Mouse (Mus musculus): ENCODE measurements around the gene Plekha8. TPM values are rescaled to one million over a fixed set of nuclear protein-coding genes. Genes with fewer than 3 reads are reported as not detected.

Plekha8 gene
- polyA plus RNA-seq, 1 experiment from 2014 or later = 4.7 TPM

DNA sequence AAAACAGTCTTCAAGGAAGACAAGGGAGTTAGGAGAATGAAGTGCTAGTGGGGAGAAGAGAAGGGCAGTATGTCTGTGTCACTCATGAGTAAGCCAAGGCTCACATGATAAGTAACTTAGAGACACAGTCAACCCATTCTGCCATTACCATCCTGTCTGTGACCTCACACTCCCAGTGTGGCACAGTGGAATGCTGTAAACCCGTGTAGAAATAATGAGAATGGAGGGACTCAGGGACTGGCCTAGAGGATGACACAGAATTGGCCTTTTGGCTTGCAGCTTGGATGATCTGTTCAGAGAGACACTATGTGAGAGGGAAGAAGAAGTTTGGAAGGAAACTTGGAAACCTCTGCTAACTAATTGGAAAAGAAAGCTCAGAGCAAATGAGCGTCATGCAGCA is 8.0 kb downstream of the Plekha8 start:
- H3K9me3 ChIP-seq (ENCODE audit: low read length) = no peaks in the 10 kb centered on the region
- 93% methylated on average over 2 of the region's 2 CpGs for whole genome bisulfite sequencing

DNA sequence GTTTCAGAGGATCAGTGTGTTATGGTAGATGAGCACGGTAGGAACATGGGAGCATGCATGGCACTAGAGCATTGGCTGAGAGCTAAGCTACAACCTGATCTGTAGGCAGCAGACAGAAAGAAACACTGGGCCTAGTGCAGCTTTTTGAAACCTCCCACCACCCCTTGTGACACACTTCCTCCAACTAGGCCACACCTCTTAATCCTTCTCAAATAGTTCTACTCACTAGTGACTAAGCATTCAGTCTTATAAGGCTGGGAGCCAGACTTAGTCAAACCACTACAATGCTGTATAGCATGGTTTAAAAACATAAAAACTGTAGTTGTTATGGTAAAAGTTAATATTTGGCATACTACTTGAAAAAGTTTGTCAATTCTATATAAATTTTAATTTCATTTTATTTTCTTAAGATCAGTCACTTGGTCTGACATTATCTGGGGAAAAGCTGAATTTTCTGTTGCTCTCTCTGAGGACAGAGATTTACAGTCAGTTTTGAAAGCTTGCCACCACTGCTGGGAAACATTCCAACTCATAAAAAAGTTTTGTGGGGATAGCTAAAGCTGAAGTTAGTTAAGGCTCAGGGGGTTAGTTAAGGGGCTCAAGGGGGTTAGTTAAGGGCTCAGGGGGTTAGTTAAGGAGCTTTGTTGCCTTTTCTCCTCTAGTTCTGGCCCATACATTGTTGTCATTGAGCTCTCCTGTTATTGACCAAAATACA is 9.2 kb downstream of the Plekha8 start:
- no peaks in the 10 kb centered on the region for H3K36me3 ChIP-seq (ENCODE audit: insufficient read depth, low read length)
- no peak for DNase-seq (ENCODE audit: low spot score)
- WGBS = 100% methylated on average over 1 of the region's 1 CpGs
- H3K27ac ChIP-seq (ENCODE audit: low read length) = no peak overlapping the region
- no peak overlapping the region for H3K4me2 ChIP-seq (replicated peaks; ENCODE audit: low read depth, low read length)
- no peak for ATAC-seq
- no peak overlapping the region for H3K4me3 ChIP-seq (ENCODE audit: low read depth, low read length)
- no peak for TF ChIP-seq EP300 (IDR thresholded peaks at IDR 0.05)
- no peak for TF ChIP-seq CTCF (IDR thresholded peaks at IDR 0.05)
- no peaks in the 10 kb centered on the region for H3K27me3 ChIP-seq (replicated peaks; ENCODE audit: insufficient read depth, low read length)
- H3K4me1 ChIP-seq (ENCODE audit: insufficient read depth, low read depth, low read length) = no peaks in the 10 kb centered on the region
- no peak overlapping the region for H3K9ac ChIP-seq (replicated peaks; ENCODE audit: low read depth)
- no peaks in the 10 kb centered on the region for H3K9me3 ChIP-seq (ENCODE audit: low read length)

More for the DNA sequence above, 8.0 kb downstream of the Plekha8 start:
- Histone ChIP-seq H3K4me3 (ENCODE audit: low read depth, low read length) (no peak overlapping the region), H3K4me2 (replicated peaks; ENCODE audit: low read depth, low read length) (no peak overlapping the region), H3K9ac (replicated peaks; ENCODE audit: low read depth) (no peak overlapping the region), H3K4me1 (ENCODE audit: insufficient read depth, low read depth, low read length) (no peaks in the 10 kb centered on the region), H3K27me3 (replicated peaks; ENCODE audit: insufficient read depth, low read length) (no peaks in the 10 kb centered on the region), H3K36me3 (ENCODE audit: insufficient read depth, low read length) (no peaks in the 10 kb centered on the region), H3K27ac (ENCODE audit: low read length) (no peak overlapping the region)
- no peak for TF ChIP-seq EP300 (IDR thresholded peaks at IDR 0.05)
- no peak for TF ChIP-seq CTCF (IDR thresholded peaks at IDR 0.05)
- DNase-seq (ENCODE audit: low spot score) (no peak), ATAC-seq (no peak)

DNA sequence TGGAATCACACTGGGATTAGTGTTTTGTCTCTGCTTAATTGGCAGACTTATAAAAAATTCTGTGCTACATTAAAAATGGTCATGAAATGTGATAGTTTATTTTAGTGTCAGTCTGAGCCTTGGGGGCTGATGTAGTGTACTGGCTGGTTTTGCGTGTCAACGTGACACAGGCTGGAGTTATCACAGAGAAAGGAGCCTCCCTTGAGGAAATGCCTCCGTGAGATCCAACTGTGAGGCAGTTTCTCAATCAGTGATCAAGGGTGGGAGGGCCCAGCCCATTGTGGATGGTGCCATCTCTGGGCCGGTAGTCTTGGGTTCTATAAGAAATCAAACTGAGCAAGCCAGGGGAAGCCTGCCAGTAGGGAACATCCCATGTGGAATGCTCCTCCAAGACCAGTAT is 11.3 kb downstream of the Plekha8 start:
- Histone ChIP-seq H3K4me2 (replicated peaks; ENCODE audit: low read depth, low read length) (no peak overlapping the region), H3K4me3 (ENCODE audit: low read depth, low read length) (no peak overlapping the region), H3K9me3 (ENCODE audit: low read length) (no peaks in the 10 kb centered on the region), H3K27ac (ENCODE audit: low read length) (no peak overlapping the region), H3K9ac (replicated peaks; ENCODE audit: low read depth) (no peak overlapping the region), H3K4me1 (ENCODE audit: insufficient read depth, low read depth, low read length) (no peaks in the 10 kb centered on the region), H3K36me3 (ENCODE audit: insufficient read depth, low read length) (no peaks in the 10 kb centered on the region), H3K27me3 (replicated peaks; ENCODE audit: insufficient read depth, low read length) (no peaks in the 10 kb centered on the region)
- DNase-seq (ENCODE audit: low spot score) = no peak
- TF ChIP-seq CTCF (IDR thresholded peaks at IDR 0.05) (no peak), EP300 (IDR thresholded peaks at IDR 0.05) (no peak)
- no peak for ATAC-seq
- WGBS = 64% methylated on average over 4 of the region's 4 CpGs

DNA sequence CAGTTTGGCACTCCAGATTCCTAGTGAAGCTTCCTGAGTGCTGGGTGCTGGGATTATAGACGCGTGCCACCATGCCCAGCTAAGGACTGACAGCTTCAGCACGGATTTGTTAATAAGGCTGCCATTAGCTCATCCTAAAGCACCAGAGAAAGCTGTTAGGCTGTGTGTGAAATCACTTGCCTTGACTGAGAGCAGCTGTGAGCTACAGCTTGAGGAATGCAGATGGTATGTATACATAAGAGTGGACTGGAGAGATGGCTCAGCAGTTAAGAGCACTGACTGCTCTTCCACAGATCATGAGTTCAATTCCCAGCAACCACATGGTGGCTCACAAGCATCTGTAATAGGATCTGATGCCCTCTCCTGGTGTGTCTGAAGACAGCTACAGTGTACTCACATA is 22.5 kb downstream of the Plekha8 start:
- peak; percentile 22 for DNase-seq (ENCODE audit: low spot score)
- peak; percentile 47; the same call in 1 of the 2 replicates for ATAC-seq
- Histone ChIP-seq H3K4me2 (replicated peaks; ENCODE audit: low read depth, low read length) (no peak overlapping the region), H3K4me1 (ENCODE audit: insufficient read depth, low read depth, low read length) (no peaks in the 10 kb centered on the region), H3K27ac (ENCODE audit: low read length) (no peak overlapping the region), H3K9ac (replicated peaks; ENCODE audit: low read depth) (no peak overlapping the region), H3K27me3 (replicated peaks; ENCODE audit: insufficient read depth, low read length) (no peaks in the 10 kb centered on the region), H3K4me3 (ENCODE audit: low read depth, low read length) (no peak overlapping the region), H3K36me3 (ENCODE audit: insufficient read depth, low read length) (no peaks in the 10 kb centered on the region; the same call in 1 of the 2 replicates), H3K9me3 (ENCODE audit: low read length) (no peaks in the 10 kb centered on the region)
- no peak for TF ChIP-seq CTCF (IDR thresholded peaks at IDR 0.05)
- 51% methylated on average over 3 of the region's 3 CpGs for WGBS

DNA sequence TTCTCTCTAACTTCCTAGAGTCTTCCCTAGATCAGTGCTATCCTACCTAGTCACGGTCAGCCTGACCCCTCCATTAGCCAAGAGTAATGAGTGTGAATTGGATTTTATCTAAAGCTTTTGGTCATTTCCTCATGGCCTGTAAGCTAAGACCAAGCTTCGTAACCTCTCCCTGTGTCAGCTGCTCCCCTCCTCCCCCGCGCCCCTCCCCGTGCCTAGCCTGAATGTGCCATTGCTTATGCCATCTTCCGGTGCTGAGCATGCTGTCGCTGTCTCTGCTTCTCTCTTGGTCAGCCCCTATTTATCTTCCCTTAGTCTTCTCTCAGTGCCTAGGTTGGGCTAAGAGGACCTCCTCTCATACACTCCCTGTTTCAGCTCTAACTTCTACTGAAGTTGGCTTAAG is 24.6 kb downstream of the Plekha8 start:
- ATAC-seq = no peak
- Histone ChIP-seq H3K36me3 (ENCODE audit: insufficient read depth, low read length) (peaks cover 7% of the 10 kb centered on the region; the same call in 1 of the 2 replicates), H3K27ac (ENCODE audit: low read length) (no peak overlapping the region), H3K27me3 (replicated peaks; ENCODE audit: insufficient read depth, low read length) (no peaks in the 10 kb centered on the region), H3K4me3 (ENCODE audit: low read depth, low read length) (no peak overlapping the region), H3K4me2 (replicated peaks; ENCODE audit: low read depth, low read length) (no peak overlapping the region), H3K9me3 (ENCODE audit: low read length) (no peaks in the 10 kb centered on the region), H3K9ac (replicated peaks; ENCODE audit: low read depth) (no peak overlapping the region), H3K4me1 (ENCODE audit: insufficient read depth, low read depth, low read length) (no peaks in the 10 kb centered on the region)
- DNase-seq (ENCODE audit: low spot score) = no peak
- WGBS = 80% methylated on average over 7 of the region's 7 CpGs
- TF ChIP-seq EP300 (IDR thresholded peaks at IDR 0.05) = no peak
- TF ChIP-seq CTCF (IDR thresholded peaks at IDR 0.05) = no peak

DNA sequence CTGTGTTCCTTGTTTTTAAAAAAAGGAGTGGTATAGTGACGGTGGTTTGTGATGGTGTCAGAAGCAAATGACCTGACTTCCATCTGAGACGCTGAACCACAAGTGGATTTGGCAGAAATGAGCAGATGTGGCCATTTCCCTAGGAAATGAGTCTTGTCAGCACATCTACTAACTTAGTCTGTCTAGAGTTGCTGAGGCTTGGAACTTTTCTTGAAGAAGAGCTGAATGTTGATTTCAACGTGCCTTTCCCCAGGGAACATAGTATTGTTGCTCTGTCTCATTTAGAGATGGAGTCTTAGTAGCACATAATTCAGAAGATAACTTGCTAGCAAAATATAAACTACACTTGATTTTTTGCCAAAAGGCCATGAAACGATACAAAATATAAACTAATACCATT is 25.4 kb downstream of the Plekha8 start:
- H3K4me2 ChIP-seq (replicated peaks; ENCODE audit: low read depth, low read length) = no peak overlapping the region
- no peak overlapping the region for H3K27ac ChIP-seq (ENCODE audit: low read length)
- H3K4me3 ChIP-seq (ENCODE audit: low read depth, low read length) = no peak overlapping the region
- WGBS = 49% methylated on average over 4 of the region's 4 CpGs
- TF ChIP-seq EP300 (IDR thresholded peaks at IDR 0.05) = no peak
- TF ChIP-seq CTCF (IDR thresholded peaks at IDR 0.05) = no peak
- no peak for DNase-seq (ENCODE audit: low spot score)
- no peaks in the 10 kb centered on the region for H3K9me3 ChIP-seq (ENCODE audit: low read length)
- no peak overlapping the region for H3K9ac ChIP-seq (replicated peaks; ENCODE audit: low read depth)
- H3K4me1 ChIP-seq (ENCODE audit: insufficient read depth, low read depth, low read length) = no peaks in the 10 kb centered on the region
- ATAC-seq = no peak
- H3K36me3 ChIP-seq (ENCODE audit: insufficient read depth, low read length) = peaks cover 14% of the 10 kb centered on the region; the same call in 1 of the 2 replicates
- H3K27me3 ChIP-seq (replicated peaks; ENCODE audit: insufficient read depth, low read length) = no peaks in the 10 kb centered on the region

All from lung, postnatal 0 days (tissue).